Mouse (Mus musculus): ENCODE measurements at regions not wholly inside any gene's neighbourhood (a gene's known extent, or its start where the extent isn't known, plus 50 kb on each side); places are given as distances from the start of the nearest gene placed in this dataset.

DNA sequence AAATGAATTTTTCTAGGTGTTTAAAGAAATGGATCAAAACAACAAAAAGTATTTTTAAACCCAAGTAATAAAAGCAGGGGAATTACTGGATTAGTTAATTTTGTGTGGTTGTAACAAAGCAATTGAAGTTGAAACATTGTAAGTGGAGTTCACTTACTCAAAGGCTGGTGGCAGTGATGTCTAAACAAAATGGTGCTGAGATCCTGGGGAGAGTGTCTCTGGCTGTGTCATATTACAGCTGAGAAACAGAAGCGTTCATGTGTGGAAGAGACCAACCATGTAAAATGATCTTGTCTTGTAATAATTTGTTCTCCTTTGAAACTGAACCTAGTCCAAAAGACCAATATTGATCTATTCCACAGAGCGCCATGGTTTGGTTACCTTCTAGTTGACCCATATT lies 525.2 kb upstream of the Fbxo33 start:
- no peak for TF ChIP-seq EP300 (optimal IDR thresholded peaks at IDR 0.05)
- no peak for TF ChIP-seq CTCF (IDR thresholded peaks at IDR 0.05; ENCODE audit: low read depth)
